Mouse (Mus musculus) C2C12 (cell line): Measurements from ENCODE around the gene Zswim5.

Source experiments
- CTCF ChIP-seq: IDR thresholded peaks from one replicate; pipeline ENCODE4 v1.5.1; 2011; ENCODE audit not compliant: control insufficient read depth, insufficient read depth, insufficient read length
- MYOD1 ChIP-seq: IDR thresholded peaks from one replicate; pipeline ENCODE4 v1.6.1; 2011; ENCODE audit warnings: low read depth; ENCODE audit not compliant: control insufficient read depth, insufficient read length
- MYOG ChIP-seq: IDR thresholded peaks from one replicate; pipeline ENCODE4 v1.6.1; 2011; ENCODE audit not compliant: control insufficient read depth, insufficient read length; ENCODE audit errors: extremely low read depth

GRCm38 (mm10) chr4:117019206-117020134 lies 142.3 kb downstream of the Zswim5 start, which contains the start of gene Eif2b3:
- TF ChIP-seq CTCF (no peak), MYOD1 (no peak), MYOG (no peak)
